Mouse (Mus musculus): Measurements from ENCODE around the gene Eef1akmt3. TPM values are rescaled to one million over a fixed set of nuclear protein-coding genes. Genes with fewer than 3 reads are reported as not detected.

The Eef1akmt3 gene
- total RNA-seq, 2 experiments from 2014 or later, result 0.08 TPM

DNA sequence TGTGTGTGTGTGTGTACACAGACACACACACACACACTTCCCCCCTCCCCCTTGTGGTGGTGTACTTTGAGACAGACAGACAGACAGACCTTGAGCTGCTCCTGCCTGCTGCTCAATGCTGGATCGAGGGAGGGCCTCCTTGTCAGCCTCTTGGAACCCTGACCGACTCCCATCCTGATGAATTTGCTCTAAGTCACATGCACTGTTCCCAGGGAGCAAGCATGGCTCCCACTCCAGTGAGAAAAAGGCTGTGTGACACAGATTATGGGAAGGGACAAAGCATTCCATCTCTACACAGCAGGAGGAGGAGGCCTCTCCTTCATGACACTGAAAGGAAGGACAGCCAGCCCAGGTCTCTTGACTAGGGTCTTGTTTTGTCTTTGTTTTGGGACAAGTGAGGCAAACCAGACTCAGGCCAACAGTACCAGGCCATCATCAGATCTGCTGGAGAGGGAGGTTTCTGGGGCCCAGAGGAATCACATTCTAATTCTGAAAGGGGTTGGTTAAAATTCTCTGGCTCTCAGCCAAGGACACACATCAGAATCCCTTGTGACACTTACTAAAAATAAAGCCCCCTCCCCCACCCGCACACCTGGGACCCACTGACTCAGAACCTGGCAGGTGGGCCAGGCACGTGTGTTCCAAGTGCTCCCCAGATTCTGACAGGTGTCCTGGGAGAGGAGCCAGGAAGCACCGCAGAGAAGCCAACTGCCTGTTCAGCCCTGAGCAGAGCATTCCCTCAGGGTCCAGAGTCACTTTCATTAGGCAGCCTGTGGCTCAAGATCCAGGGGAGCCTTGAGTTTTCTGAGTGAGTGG, 56.9 kb downstream of the Eef1akmt3 start:
- TF ChIP-seq CTCF (IDR thresholded peaks at IDR 0.05), result no peak
- Histone ChIP-seq H3K27ac (peak overlapping the region; percentile 100), H3K4me3 (peak overlapping the region; percentile 84)
- intact Hi-C loops (cut with DNase I), result no loop called here
- peak; percentile 81 for DNase-seq

DNA sequence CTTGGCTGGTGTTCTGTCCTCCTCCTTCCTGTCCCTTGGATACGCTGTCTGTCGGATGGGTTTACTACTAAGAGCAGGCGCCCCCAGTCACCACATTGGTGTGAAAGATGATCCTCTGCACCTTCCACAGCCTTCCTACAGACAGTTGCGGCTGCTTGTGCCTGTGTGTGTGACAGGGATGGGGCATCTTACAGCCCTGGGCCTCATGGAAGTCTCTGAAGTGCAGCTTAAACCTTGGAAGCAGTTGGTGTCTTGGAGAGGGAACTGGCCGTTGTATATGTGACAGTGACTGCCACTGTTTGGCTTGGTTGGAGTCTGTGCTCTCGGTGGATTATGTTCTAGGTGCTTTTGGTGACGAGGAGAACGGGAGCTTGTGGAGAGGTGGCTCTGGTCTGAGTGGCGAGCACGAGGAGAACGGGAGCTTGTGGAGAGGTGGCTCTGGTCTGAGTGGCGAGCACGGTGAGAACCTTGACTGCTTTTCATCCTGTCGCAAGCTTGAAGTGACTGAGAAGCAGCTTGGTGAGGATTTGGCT, 58.1 kb downstream of the Eef1akmt3 start:
- H3K4me3 ChIP-seq, result peak overlapping the region; percentile 84
- DNase-seq, result no peak
- intact Hi-C loops (cut with DNase I), result no loop called here
- peak overlapping the region; percentile 100 for H3K27ac ChIP-seq
- no peak for TF ChIP-seq CTCF (IDR thresholded peaks at IDR 0.05)

DNA sequence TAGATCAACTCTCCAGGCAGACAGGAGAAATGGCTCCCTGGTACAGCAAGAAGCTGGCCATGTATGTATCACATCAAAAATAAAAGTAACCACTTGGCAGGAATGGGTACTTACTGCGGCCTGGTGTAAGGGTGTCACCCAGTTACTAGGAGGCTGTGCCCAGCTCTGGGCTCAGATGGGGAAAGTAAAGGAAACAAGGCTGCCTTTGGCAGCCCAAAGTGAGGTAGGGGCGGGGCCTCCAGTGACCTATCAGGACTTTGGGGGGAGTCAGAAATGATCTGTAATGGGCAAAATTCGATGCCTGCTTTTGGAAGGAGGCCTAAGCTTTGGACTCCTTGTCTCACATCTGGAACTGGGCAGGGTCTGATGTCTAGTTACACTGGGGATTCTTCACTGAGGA, 59.6 kb downstream of the Eef1akmt3 start:
- H3K4me3 ChIP-seq, result peak overlapping the region; percentile 84
- DNase-seq, result peak; percentile 54
- TF ChIP-seq CTCF (IDR thresholded peaks at IDR 0.05), result no peak
- intact Hi-C loops (cut with DNase I), result no loop called here
- H3K27ac ChIP-seq, result peak overlapping the region; percentile 100

Small RNA genes lying within 50 kb of the gene (microRNA-seq; reads per million reads assigned to microRNA genes)
- gene Mir26a-2, result 301 reads per million, percentile 61 among the genes with 10 or more reads in this experiment
- not detected for gene Mir546

Other genes starting within 250 kb of the Eef1akmt3 start
- gene Atp23, start 140.2 kb downstream of the Eef1akmt3 start, total RNA-seq (2021), result 1 to 10 TPM; 1.6 to 2.2 TPM
- gene Ctdsp2, start 62.8 kb downstream of the Eef1akmt3 start, total RNA-seq (2021), result 10 to 100 TPM; 94.0 to 99.2 TPM
- 1 to 10 TPM; 3.2 to 5.7 TPM for gene Avil, start 40.8 kb downstream of the Eef1akmt3 start, total RNA-seq (2021)
- 10 to 100 TPM; 15.0 to 28.8 TPM for gene Tsfm, start 10.7 kb downstream of the Eef1akmt3 start, total RNA-seq (2021)
- 10 to 100 TPM in 1 of 2 experiments, 1 to 10 TPM in 1; 9.5 to 10.5 TPM for gene Mettl1, start 99 bp downstream of the Eef1akmt3 start, total RNA-seq (2021)
- gene Cyp27b1, start 6.7 kb upstream of the Eef1akmt3 start, total RNA-seq (2021), result under 1 TPM in 1 of 2 experiments, not detected in 1; 0.11 TPM
- gene March9, start 18.7 kb upstream of the Eef1akmt3 start, total RNA-seq (2021), result 1 to 10 TPM in 1 of 2 experiments, under 1 TPM in 1; 0.45 to 1.2 TPM
- gene Cdk4, start 22.0 kb upstream of the Eef1akmt3 start, total RNA-seq (2021), result 10 to 100 TPM; 33.5 to 40.5 TPM
- gene Tspan31, start 28.8 kb upstream of the Eef1akmt3 start, total RNA-seq (2021), result 10 to 100 TPM; 21.6 to 29.9 TPM
- gene Agap2, start 33.8 kb upstream of the Eef1akmt3 start, total RNA-seq (2021), result 1 to 10 TPM; 1.6 TPM
- 10 to 100 TPM; 10.9 to 15.1 TPM for gene Os9, start 79.6 kb upstream of the Eef1akmt3 start, total RNA-seq (2021)
- gene B4galnt1, start 123.7 kb upstream of the Eef1akmt3 start, total RNA-seq (2021), result under 1 TPM; 0.66 to 0.89 TPM
- 1 to 10 TPM; 4.1 to 5.4 TPM for gene Slc26a10, start 139.1 kb upstream of the Eef1akmt3 start, total RNA-seq (2021)
- 1 to 10 TPM; 8.5 to 8.8 TPM for gene Arhgef25, start 148.6 kb upstream of the Eef1akmt3 start, total RNA-seq (2021)
- 10 to 100 TPM; 20.8 to 25.6 TPM for gene Dtx3, start 154.2 kb upstream of the Eef1akmt3 start, total RNA-seq (2021)
- 1 to 10 TPM; 7.6 to 7.9 TPM for gene Pip4k2c, start 170.1 kb upstream of the Eef1akmt3 start, total RNA-seq (2021)
- under 1 TPM; 0.10 to 0.20 TPM for gene Kif5a, start 221.8 kb upstream of the Eef1akmt3 start, total RNA-seq (2021)
- gene Dctn2, start 224.9 kb upstream of the Eef1akmt3 start, total RNA-seq (2021), result 10 to 100 TPM; 91.3 to 98.3 TPM
- gene Mbd6, start 247.5 kb upstream of the Eef1akmt3 start, total RNA-seq (2021), result 10 to 100 TPM; 16.2 to 18.7 TPM